29 mouse cellular contexts compared by ENCODE assay signal in genomic region chr1:35523790-35524362, GRCm38 (mm10).
A peak's percentile ranks its signal among the peaks of the same experiment; 100 is the strongest.
DNase-seq lines count a peak whose midpoint lies in the region; ATAC-seq and TF ChIP-seq lines count a peak whose summit lies in the region.
"Had no signal": no experiment of that assay in that cellular context is flagged by ENCODE, and none has a peak within 500 bp of the region (broad histone marks: within the 10 kb centered on the region; RNA-seq: fewer than 3 reads in every experiment).

No protein-coding gene starts in this region.

- no peak overlapping the region for H3K9ac ChIP-seq in kidney, postnatal 0 days (ENCODE audit: low read depth, low read length)
- H3K9ac ChIP-seq in kidney, embryonic 16.5 days (replicated peaks; ENCODE audit: low read length), result no peak overlapping the region
- no peak overlapping the region for H3K9ac ChIP-seq in intestine, postnatal 0 days (ENCODE audit: low read depth, low read length)
- H3K9ac ChIP-seq: embryonic facial prominence, embryonic 13.5 days; forebrain, embryonic 13.5 days; heart, embryonic 15.5 days; hindbrain, embryonic 14.5 days; kidney, embryonic 15.5 days; limb, embryonic 12.5 days; midbrain, embryonic 12.5 days; neural tube, embryonic 15.5 days had no signal

- no peak overlapping the region for H3K4me3 ChIP-seq in kidney, postnatal 0 days (replicated peaks; ENCODE audit: low read depth, low read length)
- H3K4me3 ChIP-seq in kidney, embryonic 16.5 days (ENCODE audit: low read length), result no peak overlapping the region
- no peak overlapping the region for H3K4me3 ChIP-seq in intestine, postnatal 0 days (ENCODE audit: low read depth, low read length)
- H3K4me3 ChIP-seq in forebrain, embryonic 10.5 days, result no peak overlapping the region
- H3K4me3 ChIP-seq: embryonic facial prominence, embryonic 13.5 days; erythroblast, embryonic 14.5 days; forebrain, embryonic 13.5 days; heart, embryonic 15.5 days; kidney, embryonic 15.5 days; layer of hippocampus, adult 2 months; limb, embryonic 12.5 days; midbrain, embryonic 12.5 days; neural tube, embryonic 15.5 days had no signal

- no peak for TF ChIP-seq CTCF in kidney, postnatal 0 days (IDR thresholded peaks at IDR 0.05; ENCODE audit: low read depth)
- TF ChIP-seq CTCF in intestine, postnatal 0 days (IDR thresholded peaks at IDR 0.05; ENCODE audit: low read depth), result no peak

- H3K36me3 ChIP-seq in kidney, postnatal 0 days (ENCODE audit: insufficient read depth, low read length), result no peaks in the 10 kb centered on the region
- no peaks in the 10 kb centered on the region for H3K36me3 ChIP-seq in kidney, embryonic 16.5 days (ENCODE audit: insufficient read depth, low read length)
- H3K36me3 ChIP-seq in intestine, postnatal 0 days (ENCODE audit: control insufficient read depth, insufficient read depth), result no peaks in the 10 kb centered on the region
- H3K36me3 ChIP-seq in forebrain, embryonic 10.5 days (replicated peaks), result no peaks in the 10 kb centered on the region
- H3K36me3 ChIP-seq: embryonic facial prominence, embryonic 13.5 days; heart, embryonic 15.5 days; kidney, embryonic 15.5 days; limb, embryonic 12.5 days; midbrain, embryonic 12.5 days; neural tube, embryonic 15.5 days had no signal

- ATAC-seq in frontal cortex, adult (ENCODE audit: low TSS enrichment), result peak; percentile 53
- no peak for ATAC-seq in kidney, postnatal 0 days (replicated peaks; ENCODE audit: low FRiP score, low read depth)
- ATAC-seq in kidney, embryonic 16.5 days (ENCODE audit: low FRiP score, low TSS enrichment), result no peak
- ATAC-seq in intestine, postnatal 0 days, result peak; percentile 49; the same call in 1 of the 2 replicates
- ATAC-seq: CD4-positive, CD25-positive, alpha-beta regulatory T cell, adult 4 months; forebrain, embryonic 13.5 days; inflammation-experienced regulatory T-cells, adult 6 months had no signal

- no peak overlapping the region for H3K27ac ChIP-seq in kidney, postnatal 0 days
- no peak overlapping the region for H3K27ac ChIP-seq in kidney, embryonic 16.5 days (ENCODE audit: low read length)
- no peak overlapping the region for H3K27ac ChIP-seq in intestine, postnatal 0 days (ENCODE audit: low read depth, low read length)
- H3K27ac ChIP-seq in forebrain, embryonic 10.5 days, result no peak overlapping the region
- H3K27ac ChIP-seq: embryonic facial prominence, embryonic 13.5 days; forebrain, embryonic 13.5 days; heart, embryonic 15.5 days; hindbrain, embryonic 14.5 days; kidney, embryonic 15.5 days; layer of hippocampus, adult 2 months; limb, embryonic 12.5 days; midbrain, embryonic 12.5 days; neural tube, embryonic 15.5 days had no signal

- H3K4me1 ChIP-seq in kidney, postnatal 0 days (replicated peaks; ENCODE audit: insufficient read depth, low read length), result 0 out of 2 replicates have a peak, but pooled peaks cover 7% of the 10 kb centered on the region
- no peaks in the 10 kb centered on the region; the same call in 1 of the 2 replicates for H3K4me1 ChIP-seq in kidney, embryonic 16.5 days (ENCODE audit: insufficient read depth, low read length)
- H3K4me1 ChIP-seq in intestine, postnatal 0 days (replicated peaks; ENCODE audit: control insufficient read depth, insufficient read depth, low read length), result no peaks in the 10 kb centered on the region
- H3K4me1 ChIP-seq in forebrain, embryonic 10.5 days, result no peaks in the 10 kb centered on the region
- H3K4me1 ChIP-seq: embryonic facial prominence, embryonic 13.5 days; forebrain, embryonic 13.5 days; heart, embryonic 15.5 days; midbrain, embryonic 12.5 days had no signal

- WGBS in kidney, postnatal 0 days, result 33% methylated on average over 2 of the region's 2 CpGs
- whole genome bisulfite sequencing in kidney, embryonic 16.5 days, result 41% methylated on average over 2 of the region's 2 CpGs
- 33% methylated on average over 2 of the region's 2 CpGs for WGBS in intestine, postnatal 0 days
- 89% methylated on average over 2 of the region's 2 CpGs for WGBS in forebrain, embryonic 10.5 days

- H3K4me2 ChIP-seq in kidney, postnatal 0 days (ENCODE audit: low read length), result no peak overlapping the region
- H3K4me2 ChIP-seq in kidney, embryonic 16.5 days (replicated peaks; ENCODE audit: low read depth, low read length), result no peak overlapping the region
- H3K4me2 ChIP-seq in intestine, postnatal 0 days (replicated peaks; ENCODE audit: low read depth), result no peak overlapping the region
- H3K4me2 ChIP-seq: embryonic facial prominence, embryonic 13.5 days; forebrain, embryonic 13.5 days; heart, embryonic 15.5 days; hindbrain, embryonic 14.5 days; kidney, embryonic 15.5 days; limb, embryonic 12.5 days; liver, embryonic 11.5 days; midbrain, embryonic 12.5 days; neural tube, embryonic 15.5 days had no signal

- no peaks in the 10 kb centered on the region for H3K27me3 ChIP-seq in kidney, postnatal 0 days (ENCODE audit: insufficient read depth, low read length)
- no peaks in the 10 kb centered on the region for H3K27me3 ChIP-seq in kidney, embryonic 16.5 days (ENCODE audit: insufficient read depth, low read length)
- H3K27me3 ChIP-seq in intestine, postnatal 0 days (replicated peaks; ENCODE audit: control insufficient read depth, insufficient read depth, low read length), result no peaks in the 10 kb centered on the region
- H3K27me3 ChIP-seq in forebrain, embryonic 10.5 days (ENCODE audit: poor library complexity, severe bottlenecking), result no peaks in the 10 kb centered on the region
- H3K27me3 ChIP-seq: embryonic facial prominence, embryonic 13.5 days; forebrain, embryonic 13.5 days; heart, embryonic 15.5 days; limb, embryonic 12.5 days; midbrain, embryonic 12.5 days; neural tube, embryonic 15.5 days had no signal

- no peak for DNase-seq in frontal cortex, postnatal 25 days (ENCODE audit: low spot score in 2 of 2)
- DNase-seq in kidney, postnatal 0 days (ENCODE audit: low spot score), result peak; percentile 23
- peak; percentile 44 for DNase-seq in right cerebral cortex, adult 18-20 months
- no peak for DNase-seq in right cerebral cortex, postnatal 10 days (ENCODE audit: low spot score in 2 of 2)
- DNase-seq in forebrain, embryonic 10.5 days (ENCODE audit: extremely low spot score, low spot score), result no peak
- DNase-seq: cerebellum, adult 8-10 months; cerebellum, postnatal 36 days; embryo, embryonic 11 days; gastrocnemius, postnatal 36 days; heart, postnatal 4 days; lung, adult 18-20 months; lung, postnatal 14 days; thymus, postnatal 25 days had no signal

- H3K9me3 ChIP-seq in kidney, postnatal 0 days (replicated peaks; ENCODE audit: low read length), result no peaks in the 10 kb centered on the region
- no peaks in the 10 kb centered on the region for H3K9me3 ChIP-seq in kidney, embryonic 16.5 days (ENCODE audit: low read length)
- H3K9me3 ChIP-seq in intestine, postnatal 0 days (ENCODE audit: control insufficient read depth), result no peaks in the 10 kb centered on the region
- no peaks in the 10 kb centered on the region for H3K9me3 ChIP-seq in forebrain, embryonic 10.5 days
- H3K9me3 ChIP-seq: embryonic facial prominence, embryonic 13.5 days; forebrain, embryonic 13.5 days; heart, embryonic 15.5 days; kidney, embryonic 15.5 days; limb, embryonic 12.5 days; midbrain, embryonic 12.5 days; neural tube, embryonic 15.5 days had no signal

Comparison
In these comparisons a context has a peak if more than half of its experiments do, and no peak if none do; other contexts are left out.
1. DNase-seq: peak in kidney, postnatal 0 days (single experiment) and right cerebral cortex, adult 18-20 months (single experiment); none in frontal cortex, postnatal 25 days (0 of 2), right cerebral cortex, postnatal 10 days (0 of 2) and forebrain, embryonic 10.5 days (single experiment).
2. ATAC-seq: peak in frontal cortex, adult (single experiment) and intestine, postnatal 0 days (single experiment); none in kidney, postnatal 0 days (single experiment) and kidney, embryonic 16.5 days (single experiment).